Mouse (Mus musculus): Measurements from ENCODE around the gene Btbd9. TPM values are rescaled to one million over a fixed set of nuclear protein-coding genes. Genes with fewer than 3 reads are reported as not detected.
"Not testable (repeated sequence)": the region's sequence is repeated elsewhere in the genome, so short reads cannot be mapped to it uniquely, and the experiment has no call there.

The Btbd9 gene
- total RNA-seq, 1 experiment: 28.2 TPM

DNA sequence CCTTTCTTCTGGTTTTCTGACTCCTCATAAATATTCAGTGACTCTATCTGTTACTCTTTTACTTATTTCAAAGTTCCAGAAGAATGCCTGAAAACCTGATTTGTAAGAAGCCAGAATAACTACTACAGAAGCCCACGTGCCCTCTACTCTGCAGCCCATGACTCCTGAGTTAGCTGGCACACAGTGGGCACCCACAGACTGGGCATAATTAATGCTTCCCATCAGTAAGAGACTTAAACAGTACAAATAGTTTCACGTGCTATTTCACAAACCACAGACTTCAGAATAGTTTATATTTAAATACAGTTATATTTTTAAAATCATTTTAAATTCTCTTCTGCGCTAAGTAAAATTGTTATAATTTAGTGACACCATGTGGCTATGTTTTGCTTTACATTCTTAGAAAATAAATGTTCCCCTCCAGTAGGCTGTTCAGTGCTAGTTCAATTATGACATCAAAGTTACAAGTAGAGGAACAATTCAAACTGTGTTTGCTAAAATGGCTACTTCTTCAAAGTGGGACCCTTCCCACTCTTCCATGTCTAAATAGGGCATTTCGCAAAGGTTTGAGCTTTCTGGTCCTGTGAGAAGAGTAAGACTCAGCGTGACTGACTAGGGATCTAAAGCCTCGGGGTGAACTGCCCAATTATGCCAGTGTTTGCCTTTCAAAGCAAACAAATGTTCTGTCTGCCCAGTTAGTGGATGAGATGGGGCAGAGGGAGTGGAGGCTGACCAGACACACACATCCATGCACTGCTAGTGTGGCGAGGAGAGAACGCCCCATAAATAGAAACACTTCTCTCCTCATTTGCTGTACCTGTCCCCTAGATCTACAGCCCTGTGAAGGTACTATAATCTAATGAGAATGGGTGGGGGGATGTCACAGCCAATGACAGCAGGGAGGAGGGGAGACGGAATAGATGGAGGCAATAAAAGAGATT lies 68.4 kb downstream of the Btbd9 start:
- no peaks in the 10 kb centered on the region for H3K9me3 ChIP-seq (ENCODE audit: control insufficient read depth, insufficient read depth, low read depth, low read length)
- in situ Hi-C loops (cut with MboI; ENCODE audit: low sequenced_read_pairs in 2 of 2, unreplicated experiment in 2 of 2): no loop called here
- TF ChIP-seq MAFK (IDR thresholded peaks at IDR 0.05; ENCODE audit: insufficient read depth, low read depth, low read length) (no peak), CHD2 (IDR thresholded peaks at IDR 0.05; ENCODE audit: low read depth, low read length) (no peak), ZC3H11A (IDR thresholded peaks at IDR 0.05; ENCODE audit: borderline replicate concordance, low read depth, low read length) (no peak), HCFC1 (IDR thresholded peaks at IDR 0.05; ENCODE audit: borderline replicate concordance, insufficient read depth, low read length) (no peak), ZNF384 (IDR thresholded peaks at IDR 0.05; ENCODE audit: low read depth, low read length) (no peak)
- no peak overlapping the region for H3K4me3 ChIP-seq (ENCODE audit: insufficient read depth in 1 of 2, low read depth in 1 of 2, low read length in 2 of 2, poor library complexity in 1 of 2, severe bottlenecking in 1 of 2)
- no peak for DNase-seq (ENCODE audit: low read depth, low spot score)
- H3K27ac ChIP-seq (ENCODE audit: insufficient read depth, low read depth, low read length, poor library complexity, severe bottlenecking): no peak overlapping the region
- H3K9ac ChIP-seq (ENCODE audit: insufficient read depth, low read depth, low read length, poor library complexity, severe bottlenecking): no peak overlapping the region
- no peaks in the 10 kb centered on the region for H3K4me1 ChIP-seq (ENCODE audit: control insufficient read depth in 2 of 2, insufficient read depth in 2 of 2, low read length in 2 of 2, poor library complexity in 1 of 2)
- peaks cover under 1% of the 10 kb centered on the region; the same call in 1 of the 2 replicates for H3K36me3 ChIP-seq (ENCODE audit: control insufficient read depth, insufficient read depth, low read length, poor library complexity, severe bottlenecking)

DNA sequence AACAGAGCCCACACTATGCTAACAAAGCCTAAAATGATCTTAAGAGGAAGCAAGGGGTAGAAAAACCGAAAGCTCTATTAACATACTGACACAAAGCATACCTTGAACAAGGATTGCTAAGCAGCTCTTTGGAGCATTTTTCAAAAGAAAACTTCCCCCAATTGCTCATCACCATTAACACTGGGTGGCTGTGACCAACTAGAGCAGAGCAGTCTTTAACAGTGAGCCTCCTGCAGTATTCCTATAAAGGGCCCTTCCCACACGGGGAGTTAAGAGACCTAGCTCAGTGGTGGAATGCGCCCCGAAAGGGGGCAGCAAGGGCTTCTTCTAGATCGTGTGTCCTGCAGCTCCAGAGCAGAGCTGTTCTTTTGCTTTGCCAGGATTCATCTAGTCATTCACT lies 69.4 kb downstream of the Btbd9 start:
- Histone ChIP-seq H3K36me3 (ENCODE audit: control insufficient read depth, insufficient read depth, low read length, poor library complexity, severe bottlenecking) (no peaks in the 10 kb centered on the region; the same call in 1 of the 2 replicates), H3K4me1 (ENCODE audit: control insufficient read depth in 2 of 2, insufficient read depth in 2 of 2, low read length in 2 of 2, poor library complexity in 1 of 2) (no peaks in the 10 kb centered on the region), H3K4me3 (ENCODE audit: insufficient read depth in 1 of 2, low read depth in 1 of 2, low read length in 2 of 2, poor library complexity in 1 of 2, severe bottlenecking in 1 of 2) (no peak overlapping the region), H3K9me3 (ENCODE audit: control insufficient read depth, insufficient read depth, low read depth, low read length) (no peaks in the 10 kb centered on the region), H3K27ac (ENCODE audit: insufficient read depth, low read depth, low read length, poor library complexity, severe bottlenecking) (no peak overlapping the region), H3K9ac (ENCODE audit: insufficient read depth, low read depth, low read length, poor library complexity, severe bottlenecking) (no peak overlapping the region)
- TF ChIP-seq HCFC1 (IDR thresholded peaks at IDR 0.05; ENCODE audit: borderline replicate concordance, insufficient read depth, low read length) (no peak), MAFK (IDR thresholded peaks at IDR 0.05; ENCODE audit: insufficient read depth, low read depth, low read length) (no peak), ZNF384 (IDR thresholded peaks at IDR 0.05; ENCODE audit: low read depth, low read length) (no peak), CHD2 (IDR thresholded peaks at IDR 0.05; ENCODE audit: low read depth, low read length) (no peak), ZC3H11A (IDR thresholded peaks at IDR 0.05; ENCODE audit: borderline replicate concordance, low read depth, low read length) (no peak)
- DNase-seq (ENCODE audit: low read depth, low spot score): no peak
- in situ Hi-C loops (cut with MboI; ENCODE audit: low sequenced_read_pairs in 2 of 2, unreplicated experiment in 2 of 2): no loop called here

DNA sequence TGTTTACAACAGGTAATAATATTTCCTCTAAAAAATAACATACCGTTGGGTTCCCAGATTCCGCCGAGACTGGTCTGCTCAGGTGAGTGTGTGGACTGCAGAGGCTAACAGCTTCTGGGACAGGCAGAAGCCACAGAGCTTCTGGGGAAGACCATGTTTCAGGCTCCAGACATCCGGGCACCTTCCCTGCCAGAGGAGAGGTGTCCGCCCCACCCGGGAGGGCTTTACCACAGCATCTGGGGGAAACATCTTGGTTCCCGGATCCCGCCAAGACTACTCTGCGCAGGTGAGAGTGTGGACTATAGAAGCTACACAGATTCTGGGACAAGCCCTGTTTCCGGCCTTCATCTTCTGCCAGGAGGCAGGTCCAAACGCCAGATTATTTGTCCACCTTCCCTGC lies 76.7 kb downstream of the Btbd9 start:
- in situ Hi-C loops (cut with MboI; ENCODE audit: low sequenced_read_pairs in 2 of 2, unreplicated experiment in 2 of 2); DNase-seq (ENCODE audit: low read depth, low spot score): not testable (repeated sequence)

DNA sequence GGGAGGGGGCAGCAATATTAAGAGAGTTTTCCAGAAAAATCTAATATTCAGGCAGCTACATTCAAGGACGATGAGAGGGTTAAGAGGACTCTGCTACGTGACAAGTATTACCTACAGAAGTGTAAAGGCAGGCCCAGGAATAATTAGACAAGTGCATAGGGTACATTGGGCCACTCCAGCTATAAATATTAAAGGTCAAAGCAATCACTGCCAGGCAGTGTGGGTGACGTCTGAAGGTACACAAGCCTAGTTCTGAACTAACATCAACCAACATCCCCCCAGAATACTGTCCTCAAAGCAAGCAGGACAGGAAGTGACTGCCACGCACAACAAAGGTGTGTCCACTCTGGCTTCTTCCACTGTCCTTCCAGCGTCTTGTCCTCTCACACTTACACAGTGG lies 77.5 kb downstream of the Btbd9 start:
- peaks cover 5% of the 10 kb centered on the region; the same call in 1 of the 2 replicates for H3K36me3 ChIP-seq (ENCODE audit: control insufficient read depth, insufficient read depth, low read length, poor library complexity, severe bottlenecking)
- no peak overlapping the region for H3K4me3 ChIP-seq (ENCODE audit: insufficient read depth in 1 of 2, low read depth in 1 of 2, low read length in 2 of 2, poor library complexity in 1 of 2, severe bottlenecking in 1 of 2)
- H3K9ac ChIP-seq (ENCODE audit: insufficient read depth, low read depth, low read length, poor library complexity, severe bottlenecking): no peak overlapping the region
- in situ Hi-C loops (cut with MboI; ENCODE audit: low sequenced_read_pairs in 2 of 2, unreplicated experiment in 2 of 2): no loop called here
- H3K4me1 ChIP-seq (ENCODE audit: control insufficient read depth in 2 of 2, insufficient read depth in 2 of 2, low read length in 2 of 2, poor library complexity in 1 of 2): no peaks in the 10 kb centered on the region
- H3K27ac ChIP-seq (ENCODE audit: insufficient read depth, low read depth, low read length, poor library complexity, severe bottlenecking): no peak overlapping the region
- TF ChIP-seq CHD2 (IDR thresholded peaks at IDR 0.05; ENCODE audit: low read depth, low read length) (no peak), HCFC1 (IDR thresholded peaks at IDR 0.05; ENCODE audit: borderline replicate concordance, insufficient read depth, low read length) (no peak), ZC3H11A (IDR thresholded peaks at IDR 0.05; ENCODE audit: borderline replicate concordance, low read depth, low read length) (no peak)
- no peak for DNase-seq (ENCODE audit: low read depth, low spot score)
- H3K9me3 ChIP-seq (ENCODE audit: control insufficient read depth, insufficient read depth, low read depth, low read length): no peaks in the 10 kb centered on the region

More for the DNA sequence above, 76.7 kb downstream of the Btbd9 start:
- H3K9ac ChIP-seq (ENCODE audit: insufficient read depth, low read depth, low read length, poor library complexity, severe bottlenecking); H3K9me3 ChIP-seq (ENCODE audit: control insufficient read depth, insufficient read depth, low read depth, low read length); H3K27ac ChIP-seq (ENCODE audit: insufficient read depth, low read depth, low read length, poor library complexity, severe bottlenecking); H3K4me1 ChIP-seq (ENCODE audit: control insufficient read depth in 2 of 2, insufficient read depth in 2 of 2, low read length in 2 of 2, poor library complexity in 1 of 2); H3K36me3 ChIP-seq (ENCODE audit: control insufficient read depth, insufficient read depth, low read length, poor library complexity, severe bottlenecking); H3K4me3 ChIP-seq (ENCODE audit: insufficient read depth in 1 of 2, low read depth in 1 of 2, low read length in 2 of 2, poor library complexity in 1 of 2, severe bottlenecking in 1 of 2): not testable (repeated sequence)

DNA sequence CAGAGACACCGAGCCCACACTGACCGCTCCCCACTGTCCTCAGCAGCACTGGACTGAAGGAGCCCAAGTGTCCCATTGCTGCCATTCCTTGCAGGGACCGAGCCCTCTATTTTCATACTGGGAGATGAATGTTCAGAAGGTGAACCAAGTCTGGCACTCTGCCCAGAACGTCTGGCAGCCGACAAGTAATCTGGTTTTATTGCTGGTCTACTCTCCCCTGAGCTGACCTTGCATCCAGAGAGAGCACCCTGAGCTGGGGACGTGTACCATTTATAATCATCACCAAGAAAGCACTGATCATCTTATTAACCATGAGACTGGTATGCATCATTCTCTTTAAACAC lies 77.9 kb downstream of the Btbd9 start:
- no peak for DNase-seq (ENCODE audit: low read depth, low spot score)
- TF ChIP-seq ZC3H11A (IDR thresholded peaks at IDR 0.05; ENCODE audit: borderline replicate concordance, low read depth, low read length) (no peak), CHD2 (IDR thresholded peaks at IDR 0.05; ENCODE audit: low read depth, low read length) (no peak), HCFC1 (IDR thresholded peaks at IDR 0.05; ENCODE audit: borderline replicate concordance, insufficient read depth, low read length) (no peak), ZNF384 (IDR thresholded peaks at IDR 0.05; ENCODE audit: low read depth, low read length) (no peak), MAFK (IDR thresholded peaks at IDR 0.05; ENCODE audit: insufficient read depth, low read depth, low read length) (no peak)
- no peak overlapping the region for H3K4me3 ChIP-seq (ENCODE audit: insufficient read depth in 1 of 2, low read depth in 1 of 2, low read length in 2 of 2, poor library complexity in 1 of 2, severe bottlenecking in 1 of 2)
- no peak overlapping the region for H3K9ac ChIP-seq (ENCODE audit: insufficient read depth, low read depth, low read length, poor library complexity, severe bottlenecking)
- no peaks in the 10 kb centered on the region for H3K9me3 ChIP-seq (ENCODE audit: control insufficient read depth, insufficient read depth, low read depth, low read length)
- in situ Hi-C loops (cut with MboI; ENCODE audit: low sequenced_read_pairs in 2 of 2, unreplicated experiment in 2 of 2): no loop called here
- H3K27ac ChIP-seq (ENCODE audit: insufficient read depth, low read depth, low read length, poor library complexity, severe bottlenecking): no peak overlapping the region
- peaks cover 5% of the 10 kb centered on the region; the same call in 1 of the 2 replicates for H3K36me3 ChIP-seq (ENCODE audit: control insufficient read depth, insufficient read depth, low read length, poor library complexity, severe bottlenecking)
- no peaks in the 10 kb centered on the region for H3K4me1 ChIP-seq (ENCODE audit: control insufficient read depth in 2 of 2, insufficient read depth in 2 of 2, low read length in 2 of 2, poor library complexity in 1 of 2)
